Mouse (Mus musculus): ENCODE measurements around the gene Acadvl.

DNA sequence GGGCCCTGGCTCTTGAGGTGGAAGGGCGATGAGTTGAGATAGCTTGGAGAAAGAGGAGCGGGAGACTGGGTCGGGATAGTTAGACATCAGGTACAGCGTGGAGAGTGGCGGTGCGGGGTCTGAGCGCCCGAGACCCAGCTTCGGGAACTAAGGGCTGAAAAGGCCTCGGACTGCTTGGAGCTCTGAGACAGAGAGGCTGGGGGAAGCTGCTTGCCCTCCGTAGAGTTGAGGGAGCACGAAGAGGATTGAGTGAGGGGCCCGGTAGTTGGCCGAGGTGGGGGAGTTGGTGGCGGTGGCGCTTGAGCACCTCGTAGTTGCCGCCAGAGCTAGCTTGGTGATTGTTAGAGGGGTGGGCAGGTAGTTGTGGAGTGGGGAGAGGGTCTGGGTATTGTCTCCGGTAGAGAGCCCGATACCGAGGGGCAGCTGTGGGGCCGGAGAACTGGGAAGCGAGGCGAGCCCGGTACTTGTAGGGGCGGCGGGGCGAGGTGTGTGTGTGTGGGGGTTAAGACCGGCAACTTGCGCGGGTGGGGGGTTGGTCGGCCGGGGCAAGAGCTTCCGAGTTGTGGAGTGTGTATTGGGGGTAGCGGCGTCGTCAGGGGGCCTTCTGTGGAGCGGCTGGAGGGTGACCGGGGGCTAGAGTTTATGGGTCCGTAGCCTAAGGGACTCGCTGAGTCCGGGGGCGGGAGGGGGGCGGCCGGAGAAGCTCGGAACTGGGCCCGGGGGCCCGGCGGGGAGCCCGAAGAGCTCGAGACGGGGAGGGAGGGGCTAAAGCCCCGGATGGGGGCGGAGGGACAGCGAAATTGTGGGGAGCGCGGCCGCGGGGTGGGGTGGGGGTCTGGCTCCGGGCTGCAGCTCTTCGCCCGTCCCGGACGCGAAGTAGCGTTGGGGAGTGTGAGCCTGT lies 18.8 kb downstream of the Acadvl start:
- TF ChIP-seq CTCF (IDR thresholded peaks at IDR 0.05; ENCODE audit: borderline replicate concordance, insufficient read depth, low read depth, low read length) = no peak
- TF ChIP-seq POLR2A (IDR thresholded peaks at IDR 0.05; ENCODE audit: borderline replicate concordance, insufficient read depth, low read length) = no peak
